Mouse (Mus musculus) limb, embryonic 14.5 days (tissue): ENCODE measurements around the gene Eif5a. TPM values are rescaled to one million over a fixed set of nuclear protein-coding genes. Genes with fewer than 3 reads are reported as not detected.

Experiments
- ATAC-seq: fragments of 200-750 bp; cut with Nextera tagmentation; 2 replicates; pipeline ENCODE4 v1.8.0; 2017; ENCODE audit warnings: low read depth, moderate number of reproducible peaks, moderate TSS enrichment; ENCODE audit not compliant: low FRiP score
- DNase-seq: peaks from one replicate; pipeline ENCODE4 v3.0.0-alpha.2; 2015; ENCODE audit warnings: low spot score
- H3K27ac ChIP-seq: fragments of 300-500 bp; sonication (generic); replicated peaks from 2 replicates; pipeline ENCODE4 v1.5.1; 2014; ENCODE audit warnings: low read depth, mild to moderate bottlenecking, low read length, moderate library complexity, mixed read lengths
- H3K27me3 ChIP-seq: fragments of 300-500 bp; sonication (generic); 2 replicates; pipeline ENCODE4 v1.6.1; 2014; ENCODE audit warnings: low read length, mixed read lengths; ENCODE audit not compliant: control insufficient read depth, insufficient read depth
- H3K36me3 ChIP-seq: fragments of 300-500 bp; sonication (generic); 2 replicates; pipeline ENCODE4 v1.6.1; 2014; ENCODE audit warnings: mild to moderate bottlenecking, low read length, moderate library complexity, mixed read lengths; ENCODE audit not compliant: control insufficient read depth, insufficient read depth
- H3K4me1 ChIP-seq: fragments of 300-500 bp; sonication (generic); 2 replicates; pipeline ENCODE4 v1.6.1; 2014; ENCODE audit warnings: antibody characterized with exemption, low read length, mixed read lengths; ENCODE audit not compliant: control insufficient read depth, insufficient read depth
- H3K4me2 ChIP-seq: fragments of 300-500 bp; sonication (generic); replicated peaks from 2 replicates; pipeline ENCODE4 v1.6.1; 2014; ENCODE audit warnings: low read depth, mild to moderate bottlenecking, low read length, moderate library complexity; ENCODE audit not compliant: severe bottlenecking
- H3K4me3 ChIP-seq: fragments of 300-500 bp; sonication (generic); replicated peaks from 2 replicates; pipeline ENCODE4 v1.5.1; 2014; ENCODE audit warnings: low read length
- H3K9ac ChIP-seq: fragments of 300-500 bp; sonication (generic); 2 replicates; pipeline ENCODE4 v1.6.1; 2014; ENCODE audit warnings: mild to moderate bottlenecking, low read depth, low read length, moderate library complexity; ENCODE audit not compliant: severe bottlenecking
- H3K9me3 ChIP-seq: fragments of 300-500 bp; sonication (generic); 2 replicates; pipeline ENCODE4 v1.6.1; 2016; ENCODE audit warnings: low read length; ENCODE audit not compliant: control insufficient read depth
- POLR2A ChIP-seq: fragments of 200-500 bp; IDR thresholded peaks from 2 replicates; pipeline ENCODE4 v1.8.0; 2012; ENCODE audit warnings: inconsistent platforms, mild to moderate bottlenecking, moderate library complexity, borderline replicate concordance; ENCODE audit not compliant: insufficient read depth, insufficient read length; ENCODE audit errors: extremely low read depth
- WGBS: fragments of 180-500 bp; shearing (Covaris S2); extraction: QIAGEN DNeasy Blood & Tissue Kit; methylation state at CpG from one replicate; pipeline ENCODE4 v1.1.7; 2014; 5-methylcytosine and 5-hydroxymethylcytosine counted together
- polyA plus RNA-seq, 2 experiments: library from polyadenylated mRNA; depleted of rRNA in 1 of 2; stranded (reverse) in 1 of 2; unstranded in 1 of 2; fragments of >200 nt; fragmentation: Nextera tagmentation in 1 of 2; extraction: Ambion mirVana in 1 of 2; gene quantifications; 2 replicates each; pipeline versions ENCODE4 v1.2.1 to v1.2.3; 2012 to 2014

The Eif5a gene
- polyA plus RNA-seq, 2 experiments, result 1,079 to 1,603 TPM

- no peaks in the 10 kb centered on the region for H3K9me3 ChIP-seq
- no peak for ATAC-seq
- H3K4me1 ChIP-seq, result peaks cover 26% of the 10 kb centered on the region
Measured at GRCm38 (mm10) chr11:69879711-69880110, 42.0 kb downstream of the Eif5a start.

GRCm38 (mm10) chr11:69878952-69879351 lies 42.8 kb downstream of the Eif5a start:
- 92% methylated on average over 6 of the region's 6 CpGs for WGBS
- no peak for ATAC-seq
- TF ChIP-seq POLR2A, result no peak
- Histone ChIP-seq H3K27me3 (no peaks in the 10 kb centered on the region), H3K9me3 (no peaks in the 10 kb centered on the region), H3K4me3 (peak overlapping the region; percentile 46; the same call in 1 of the 2 replicates), H3K4me1 (peaks cover 26% of the 10 kb centered on the region), H3K9ac (no peak overlapping the region), H3K27ac (no peak overlapping the region), H3K4me2 (peak overlapping the region; percentile 79; the same call in 1 of the 2 replicates), H3K36me3 (no peaks in the 10 kb centered on the region)
- no peak for DNase-seq

More at GRCm38 (mm10) chr11:69879711-69880110, 42.0 kb downstream of the Eif5a start:
- peak overlapping the region; percentile 79 for H3K4me2 ChIP-seq
- H3K9ac ChIP-seq, result 0 out of 2 replicates have a peak overlapping the region, but pooled peaks have one; percentile 67
- H3K36me3 ChIP-seq, result no peaks in the 10 kb centered on the region
- no peak overlapping the region for H3K27ac ChIP-seq
- H3K27me3 ChIP-seq, result no peaks in the 10 kb centered on the region
- no peak for TF ChIP-seq POLR2A
- 50% methylated on average over 15 of the region's 15 CpGs for WGBS
- H3K4me3 ChIP-seq, result peak overlapping the region; percentile 46
- DNase-seq, result no peak

- ATAC-seq, result no peak
- no peaks in the 10 kb centered on the region for H3K36me3 ChIP-seq
- WGBS, result 82% methylated on average over 3 of the region's 3 CpGs
- no peak overlapping the region for H3K4me3 ChIP-seq
- H3K9ac ChIP-seq, result no peak overlapping the region
- no peak for DNase-seq
- TF ChIP-seq POLR2A, result no peak
- H3K4me2 ChIP-seq, result 0 out of 2 replicates have a peak overlapping the region, but pooled peaks have one; percentile 5
- H3K9me3 ChIP-seq, result no peaks in the 10 kb centered on the region
- H3K4me1 ChIP-seq, result peaks cover 26% of the 10 kb centered on the region
- no peaks in the 10 kb centered on the region for H3K27me3 ChIP-seq
- no peak overlapping the region for H3K27ac ChIP-seq
Measured at GRCm38 (mm10) chr11:69878399-69878798, 43.4 kb downstream of the Eif5a start.

GRCm38 (mm10) chr11:69877878-69878277 lies 43.9 kb downstream of the Eif5a start, which contains the start of gene Tmem95:
Gene Tmem95, minus strand, starts transcription at chr11:69878018.
- H3K27me3 ChIP-seq, result no peaks in the 10 kb centered on the region
- TF ChIP-seq POLR2A, result no peak
- DNase-seq (no peak), ATAC-seq (no peak)
- H3K4me3 ChIP-seq, result peak within 1 kb of the TSS; percentile 19
- 90% methylated on average over 11 of the region's 11 CpGs for WGBS
- no peak within 1 kb of the TSS for H3K27ac ChIP-seq
- peak within 1 kb of the TSS; percentile 34 for H3K9ac ChIP-seq
- H3K36me3 ChIP-seq, result no peaks in the 10 kb centered on the region
- no peaks in the 10 kb centered on the region for H3K9me3 ChIP-seq
- peak within 1 kb of the TSS; percentile 27; the same call in 1 of the 2 replicates for H3K4me2 ChIP-seq
- H3K4me1 ChIP-seq, result peaks cover 26% of the 10 kb centered on the region

GRCm38 (mm10) chr11:69876867-69877266 lies 44.9 kb downstream of the Eif5a start:
- H3K4me1 ChIP-seq, result peaks cover 26% of the 10 kb centered on the region
- 1% methylated on average over 11 of the region's 12 CpGs for WGBS
- no peak for TF ChIP-seq POLR2A
- peak overlapping the region; percentile 27; the same call in 1 of the 2 replicates for H3K4me2 ChIP-seq
- no peaks in the 10 kb centered on the region for H3K27me3 ChIP-seq
- peak overlapping the region; percentile 34 for H3K9ac ChIP-seq
- H3K9me3 ChIP-seq, result no peaks in the 10 kb centered on the region
- DNase-seq (peak; percentile 81), ATAC-seq (no peak)
- peak overlapping the region; percentile 19 for H3K4me3 ChIP-seq
- 0 out of 2 replicates have a peak overlapping the region, but pooled peaks have one; percentile 38 for H3K27ac ChIP-seq
- H3K36me3 ChIP-seq, result no peaks in the 10 kb centered on the region
